Comparison of ENCODE assay signal across 27 mouse cellular contexts in the genomic region with DNA sequence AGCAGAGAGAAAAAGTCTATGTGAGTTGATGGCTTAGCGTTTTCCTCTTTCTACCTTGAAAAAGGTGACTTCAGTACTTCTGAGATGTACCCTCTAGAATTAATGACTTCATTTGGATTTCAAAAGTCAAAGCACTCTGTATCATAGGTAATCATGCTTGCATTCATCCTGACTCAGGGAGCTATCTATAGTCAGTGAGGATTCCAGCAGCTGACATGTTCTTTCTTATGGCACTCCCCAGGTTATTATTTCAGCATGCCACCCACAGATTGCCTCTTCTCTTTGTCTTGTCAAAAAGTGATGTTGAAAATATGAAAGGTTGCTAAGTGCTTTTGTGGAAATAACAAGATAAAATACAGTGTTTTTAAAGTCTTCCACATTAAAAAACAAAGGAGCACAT.
DNase-seq lines count a peak whose midpoint lies in the region; ATAC-seq and TF ChIP-seq lines count a peak whose summit lies in the region.
"Had no signal": no experiment of that assay in that cellular context is flagged by ENCODE, and none has a peak within 500 bp of the region (broad histone marks: within the 10 kb centered on the region; RNA-seq: fewer than 3 reads in every experiment).

No protein-coding gene starts in this region.

- no peak for TF ChIP-seq CTCF in forebrain, postnatal 0 days (IDR thresholded peaks at IDR 0.05; ENCODE audit: low read depth)
- no peak for TF ChIP-seq CTCF in gastrocnemius, adult 2 months (IDR thresholded peaks at IDR 0.05)

- intact Hi-C loops in gastrocnemius, adult 2 months (cut with DNase I): no loop called here

- H3K36me3 ChIP-seq in forebrain, embryonic 14.5 days (ENCODE audit: control insufficient read depth, insufficient read depth, low read length): no peaks in the 10 kb centered on the region
- H3K36me3 ChIP-seq in forebrain, embryonic 11.5 days (ENCODE audit: control insufficient read depth, insufficient read depth, low read length): no peaks in the 10 kb centered on the region
- no peaks in the 10 kb centered on the region for H3K36me3 ChIP-seq in forebrain, postnatal 0 days (ENCODE audit: insufficient read depth)
- H3K36me3 ChIP-seq in forebrain, embryonic 12.5 days (replicated peaks): no peaks in the 10 kb centered on the region
- H3K36me3 ChIP-seq: embryonic facial prominence, embryonic 12.5 days; embryonic facial prominence, embryonic 15.5 days; heart, embryonic 10.5 days; heart, embryonic 13.5 days had no signal

- H3K9ac ChIP-seq in forebrain, embryonic 14.5 days (ENCODE audit: low read length): no peak overlapping the region
- no peak overlapping the region for H3K9ac ChIP-seq in forebrain, embryonic 11.5 days (ENCODE audit: low read length)
- no peak overlapping the region for H3K9ac ChIP-seq in forebrain, postnatal 0 days
- no peak overlapping the region for H3K9ac ChIP-seq in forebrain, embryonic 12.5 days
- H3K9ac ChIP-seq: embryonic facial prominence, embryonic 12.5 days; embryonic facial prominence, embryonic 15.5 days; heart, embryonic 13.5 days; hindbrain, embryonic 14.5 days had no signal

- no peak overlapping the region for H3K4me3 ChIP-seq in forebrain, embryonic 14.5 days (ENCODE audit: low read depth, low read length)
- no peak overlapping the region for H3K4me3 ChIP-seq in forebrain, embryonic 11.5 days (ENCODE audit: low read depth, low read length)
- H3K4me3 ChIP-seq in forebrain, postnatal 0 days (ENCODE audit: low read depth, low read length): no peak overlapping the region
- H3K4me3 ChIP-seq in forebrain, embryonic 12.5 days (replicated peaks): no peak overlapping the region
- H3K4me3 ChIP-seq in gastrocnemius, adult 2 months: no peak overlapping the region
- H3K4me3 ChIP-seq: embryonic facial prominence, embryonic 12.5 days; embryonic facial prominence, embryonic 15.5 days; heart, adult 2 months; heart, embryonic 10.5 days; heart, embryonic 13.5 days had no signal

- H3K27ac ChIP-seq in forebrain, embryonic 14.5 days (ENCODE audit: low read depth, low read length): no peak overlapping the region
- no peak overlapping the region for H3K27ac ChIP-seq in forebrain, embryonic 11.5 days (ENCODE audit: low read depth, low read length)
- no peak overlapping the region for H3K27ac ChIP-seq in forebrain, postnatal 0 days (ENCODE audit: low read depth, low read length)
- H3K27ac ChIP-seq in forebrain, embryonic 12.5 days: no peak overlapping the region
- no peak overlapping the region for H3K27ac ChIP-seq in gastrocnemius, adult 2 months
- H3K27ac ChIP-seq: embryonic facial prominence, embryonic 12.5 days; embryonic facial prominence, embryonic 15.5 days; heart, adult 2 months; heart, embryonic 10.5 days; heart, embryonic 13.5 days; hindbrain, embryonic 14.5 days; hindbrain, postnatal 0 days had no signal

- no peaks in the 10 kb centered on the region for H3K27me3 ChIP-seq in forebrain, embryonic 14.5 days (replicated peaks; ENCODE audit: control insufficient read depth, insufficient read depth, low read length)
- no peaks in the 10 kb centered on the region for H3K27me3 ChIP-seq in forebrain, embryonic 11.5 days (ENCODE audit: control insufficient read depth, insufficient read depth, low read length)
- no peaks in the 10 kb centered on the region for H3K27me3 ChIP-seq in forebrain, postnatal 0 days (ENCODE audit: insufficient read depth, low read length)
- H3K27me3 ChIP-seq in forebrain, embryonic 12.5 days: no peaks in the 10 kb centered on the region
- H3K27me3 ChIP-seq: embryonic facial prominence, embryonic 12.5 days; embryonic facial prominence, embryonic 15.5 days; heart, embryonic 13.5 days had no signal

- 86% methylated on average over 1 of the region's 1 CpGs for WGBS in forebrain, embryonic 14.5 days
- 93% methylated on average over 1 of the region's 1 CpGs for WGBS in forebrain, embryonic 11.5 days
- 75% methylated on average over 1 of the region's 1 CpGs for WGBS in forebrain, postnatal 0 days
- WGBS in forebrain, embryonic 12.5 days: 88% methylated on average over 1 of the region's 1 CpGs

- no peaks in the 10 kb centered on the region for H3K4me1 ChIP-seq in forebrain, embryonic 14.5 days (ENCODE audit: control insufficient read depth, insufficient read depth, low read length)
- H3K4me1 ChIP-seq in forebrain, embryonic 11.5 days (replicated peaks; ENCODE audit: control insufficient read depth, insufficient read depth, low read length): no peaks in the 10 kb centered on the region
- H3K4me1 ChIP-seq in forebrain, postnatal 0 days (ENCODE audit: insufficient read depth): no peaks in the 10 kb centered on the region
- H3K4me1 ChIP-seq in forebrain, embryonic 12.5 days: no peaks in the 10 kb centered on the region
- H3K4me1 ChIP-seq: embryonic facial prominence, embryonic 15.5 days; heart, embryonic 10.5 days; heart, embryonic 13.5 days had no signal

- no peak overlapping the region for H3K4me2 ChIP-seq in forebrain, embryonic 14.5 days (ENCODE audit: low read length)
- H3K4me2 ChIP-seq in forebrain, embryonic 11.5 days (ENCODE audit: low read depth, low read length, severe bottlenecking): no peak overlapping the region
- H3K4me2 ChIP-seq in forebrain, postnatal 0 days (ENCODE audit: low read depth): no peak overlapping the region
- H3K4me2 ChIP-seq in forebrain, embryonic 12.5 days: no peak overlapping the region
- H3K4me2 ChIP-seq: embryonic facial prominence, embryonic 12.5 days; embryonic facial prominence, embryonic 15.5 days; heart, embryonic 13.5 days; hindbrain, embryonic 14.5 days had no signal

- ATAC-seq in forebrain, embryonic 14.5 days: no peak
- no peak for ATAC-seq in forebrain, embryonic 11.5 days (replicated peaks; ENCODE audit: low FRiP score)
- ATAC-seq in forebrain, postnatal 0 days: peak; percentile 90; the same call in 1 of the 2 replicates
- ATAC-seq in forebrain, embryonic 12.5 days (ENCODE audit: low FRiP score): no peak
- ATAC-seq: activated CD4-positive, CD25-positive, alpha-beta regulatory T cell, adult 4 months; hindbrain, postnatal 0 days; inflammation-experienced regulatory T-cells, adult 6 months; intestine, embryonic 16.5 days had no signal

- peak; percentile 6 for DNase-seq in forebrain, embryonic 14.5 days (ENCODE audit: low spot score)
- DNase-seq in forebrain, embryonic 11.5 days (ENCODE audit: low spot score): no peak
- no peak for DNase-seq in forebrain, postnatal 0 days
- DNase-seq in right cerebral cortex, adult 18-20 months: peak; percentile 19
- no peak for DNase-seq in right cerebral cortex, postnatal 4 days
- DNase-seq in gastrocnemius, adult 2 months: no peak
- DNase-seq: adrenal gland, adult 8-10 months; adrenal gland, postnatal 25 days; cerebellum, adult 11 months; cerebellum, adult 2 months; cerebellum, adult 9-11 months; cerebellum, postnatal 25 days; gastrocnemius, postnatal 10 days; gastrocnemius, postnatal 36 days; heart, adult 2 months; heart, postnatal 14 days; heart, postnatal 4 days had no signal

- H3K9me3 ChIP-seq in forebrain, embryonic 14.5 days (replicated peaks; ENCODE audit: control insufficient read depth, low read length): no peaks in the 10 kb centered on the region
- no peaks in the 10 kb centered on the region for H3K9me3 ChIP-seq in forebrain, embryonic 11.5 days (ENCODE audit: control insufficient read depth, low read length)
- no peaks in the 10 kb centered on the region for H3K9me3 ChIP-seq in forebrain, postnatal 0 days (ENCODE audit: low read length)
- H3K9me3 ChIP-seq in forebrain, embryonic 12.5 days: no peaks in the 10 kb centered on the region
- H3K9me3 ChIP-seq: embryonic facial prominence, embryonic 12.5 days; embryonic facial prominence, embryonic 15.5 days; heart, embryonic 10.5 days; heart, embryonic 13.5 days had no signal

Comparison
In these comparisons a context has a peak if more than half of its experiments do, and no peak if none do; other contexts are left out.
1. DNase-seq: peak in forebrain, embryonic 14.5 days (single experiment) and right cerebral cortex, adult 18-20 months (single experiment); none in forebrain, embryonic 11.5 days (single experiment), forebrain, postnatal 0 days (single experiment), right cerebral cortex, postnatal 4 days (single experiment) and gastrocnemius, adult 2 months (single experiment).